Mouse (Mus musculus): Measurements from ENCODE around the gene Vmn2r115.
"Not testable (repeated sequence)": the region's sequence is repeated elsewhere in the genome, so short reads cannot be mapped to it uniquely, and the experiment has no call there.

Vmn2r115 gene

DNA sequence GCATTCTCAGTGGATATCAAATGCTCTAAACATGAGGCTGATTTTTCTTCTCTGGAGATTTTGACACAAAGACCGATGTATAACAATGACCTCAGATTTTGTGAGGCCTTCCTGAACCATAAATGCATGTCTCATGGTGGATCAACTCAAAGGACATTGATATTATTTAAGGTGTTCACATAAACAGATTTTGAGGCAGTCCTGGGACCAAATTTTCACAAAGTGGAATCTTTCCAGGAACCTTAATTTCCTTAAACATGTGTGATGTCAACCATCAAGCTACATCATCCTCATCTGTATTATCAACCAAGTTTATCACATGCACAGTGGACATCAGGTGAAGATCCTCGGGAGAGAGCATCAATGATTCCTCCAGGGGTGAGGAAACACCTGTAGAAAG, at the start of gene Vmn2r115:
Vmn2r115 (plus strand) TSS at position 301 of the 400 bp plus-strand sequence.
- DNase-seq (ENCODE audit: low spot score in 2 of 2): not testable (repeated sequence)

DNA sequence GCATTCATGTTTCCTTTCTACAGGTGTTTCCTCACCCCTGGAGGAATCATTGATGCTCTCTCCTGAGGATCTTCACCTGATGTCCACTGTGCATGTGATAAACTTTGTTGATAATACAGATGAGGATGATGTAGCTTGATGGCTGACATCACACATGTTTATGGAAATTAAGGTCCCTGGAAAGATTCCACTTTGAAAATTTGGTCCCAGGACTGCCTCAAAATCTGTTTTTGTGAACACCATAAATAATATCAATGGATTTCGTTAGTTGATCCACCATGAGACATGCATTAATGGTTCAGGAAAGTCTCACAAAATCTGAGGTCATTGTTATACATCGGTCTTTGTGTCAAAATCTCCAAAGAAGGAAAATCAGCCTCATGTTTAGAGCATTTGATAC, 31.1 kb upstream of the Vmn2r115 start, which contains the start of gene Vmn2r114:
Vmn2r114 (minus strand) TSS at position 101 of the 400 bp plus-strand sequence.
- not testable (repeated sequence) for DNase-seq (ENCODE audit: low spot score in 2 of 2)

DNA sequence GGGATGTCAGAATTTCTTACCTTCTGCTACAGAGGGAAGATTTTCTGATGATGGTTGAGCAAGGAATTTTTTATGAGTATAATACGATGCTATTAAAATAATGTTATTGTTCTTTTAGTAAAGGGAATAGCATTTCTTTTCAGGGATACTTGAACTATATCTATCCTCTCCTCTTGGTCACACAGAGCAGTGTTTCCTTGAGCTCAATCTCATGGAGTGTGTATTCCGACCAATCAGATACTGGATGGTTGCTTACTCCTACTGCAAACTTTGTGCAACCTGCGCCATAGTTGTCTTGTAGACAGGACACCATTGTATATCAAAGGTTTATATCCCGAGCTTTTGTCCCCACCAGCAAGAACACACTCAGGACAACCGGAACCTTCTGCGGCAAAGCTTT, 12.9 kb upstream of the Vmn2r115 start:
- no peak for DNase-seq (ENCODE audit: low spot score in 2 of 2)

DNA sequence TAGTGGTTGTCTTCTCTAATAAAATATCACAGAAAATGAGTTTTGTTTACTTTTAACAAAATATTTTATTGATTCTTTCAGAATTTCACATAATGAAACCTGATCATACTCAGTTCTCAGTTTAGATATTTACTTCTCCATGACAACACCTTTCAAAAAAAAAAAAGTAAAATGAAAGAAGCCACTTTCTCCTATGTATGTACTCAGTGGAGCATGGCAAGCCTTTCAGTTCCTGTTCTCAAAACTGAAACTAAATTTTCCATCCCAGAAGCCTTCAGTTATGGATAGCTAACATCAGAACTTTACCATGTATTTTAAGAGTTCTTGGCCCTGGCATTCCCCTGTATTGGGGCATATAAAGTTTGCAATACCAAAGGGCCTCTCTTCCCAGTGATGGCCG, 8.1 kb downstream of the Vmn2r115 start:
- no peak for DNase-seq (ENCODE audit: low spot score in 2 of 2)

DNA sequence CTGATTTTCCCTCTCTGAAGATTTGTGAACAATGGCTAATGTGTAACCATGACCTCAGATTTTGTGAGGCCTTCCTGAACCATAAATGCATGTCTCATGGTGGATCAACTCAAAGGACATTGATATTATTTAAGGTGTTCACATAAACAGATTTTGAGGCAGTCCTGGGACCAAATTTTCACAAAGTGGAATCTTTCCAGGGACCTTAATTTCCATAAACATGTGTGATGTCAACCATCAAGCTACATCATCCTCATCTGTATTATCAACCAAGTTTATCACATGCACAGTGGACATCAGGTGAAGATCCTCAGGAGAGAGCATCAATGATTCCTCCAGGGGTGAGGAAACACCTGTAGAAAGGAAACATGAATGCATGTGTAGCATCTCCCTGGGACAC, 40.8 kb downstream of the Vmn2r115 start, which contains the start of gene Vmn2r116:
Vmn2r116 (plus strand) TSS at position 301 of the 400 bp plus-strand sequence.
- DNase-seq (ENCODE audit: low spot score in 2 of 2): not testable (repeated sequence)

All from frontal cortex, postnatal 36 days (tissue).